Mouse (Mus musculus) midbrain, embryonic 11.5 days (tissue): ENCODE measurements around the gene Dnajb2. TPM values are rescaled to one million over a fixed set of nuclear protein-coding genes. Genes with fewer than 3 reads are reported as not detected.
A peak's percentile ranks its signal among the peaks of the same experiment; 100 is the strongest.
"Not testable (repeated sequence)": the region's sequence is repeated elsewhere in the genome, so short reads cannot be mapped to it uniquely, and the experiment has no call there.

Experiments used
- ATAC-seq: fragments of 200-750 bp; cut with Nextera tagmentation; 2 replicates; pipeline ENCODE4 v1.8.0; 2017; ENCODE audit warnings: moderate TSS enrichment, moderate library complexity; ENCODE audit not compliant: low FRiP score
- DNase-seq: peaks from one replicate; pipeline ENCODE4 v3.0.0; 2015; ENCODE audit warnings: low spot score; ENCODE audit errors: missing footprints
- H3K27ac ChIP-seq: fragments of 300-500 bp; sonication (generic); 2 replicates; pipeline ENCODE4 v1.5.1; 2014; ENCODE audit warnings: low read depth, low read length
- H3K27me3 ChIP-seq: fragments of 300-500 bp; sonication (generic); 2 replicates; pipeline ENCODE4 v1.6.1; 2014; ENCODE audit warnings: mild to moderate bottlenecking, low read length, moderate library complexity, mixed read lengths; ENCODE audit not compliant: control insufficient read depth, insufficient read depth
- H3K36me3 ChIP-seq: fragments of 300-500 bp; sonication (generic); 2 replicates; pipeline ENCODE4 v1.6.1; 2014; ENCODE audit warnings: mild to moderate bottlenecking, low read length, moderate library complexity, mixed read lengths; ENCODE audit not compliant: control insufficient read depth, insufficient read depth
- H3K4me1 ChIP-seq: fragments of 300-500 bp; sonication (generic); 2 replicates; pipeline ENCODE4 v1.6.1; 2014; ENCODE audit warnings: low read length; ENCODE audit not compliant: control insufficient read depth, insufficient read depth
- H3K4me2 ChIP-seq: fragments of 300-500 bp; sonication (generic); 2 replicates; pipeline ENCODE4 v1.6.1; 2014; ENCODE audit warnings: mild to moderate bottlenecking, moderate library complexity
- H3K4me3 ChIP-seq: fragments of 300-500 bp; sonication (generic); 2 replicates; pipeline ENCODE4 v1.5.1; 2014; ENCODE audit warnings: low read depth, low read length
- H3K9ac ChIP-seq: fragments of 300-500 bp; sonication (generic); 2 replicates; pipeline ENCODE4 v1.6.1; 2014; ENCODE audit warnings: low read length
- H3K9me3 ChIP-seq: fragments of 300-500 bp; sonication (generic); 2 replicates; pipeline ENCODE4 v1.6.1; 2016; ENCODE audit warnings: low read length; ENCODE audit not compliant: control insufficient read depth
- WGBS: fragments of 180-500 bp; shearing (Covaris S2); extraction: QIAGEN DNeasy Blood & Tissue Kit; methylation state at CpG from one replicate; pipeline ENCODE4 v1.1.7; 2014; 5-methylcytosine and 5-hydroxymethylcytosine counted together
- polyA plus RNA-seq: library from polyadenylated mRNA; unstranded; fragments of >200 nt; fragmentation: Nextera tagmentation; extraction: Ambion mirVana; gene quantifications from 2 replicates; pipeline ENCODE4 v1.2.1, GENCODE M21; 2014

The Dnajb2 gene
- polyA plus RNA-seq, 1 experiment from 2014 or later, result 15.9 TPM

DNA sequence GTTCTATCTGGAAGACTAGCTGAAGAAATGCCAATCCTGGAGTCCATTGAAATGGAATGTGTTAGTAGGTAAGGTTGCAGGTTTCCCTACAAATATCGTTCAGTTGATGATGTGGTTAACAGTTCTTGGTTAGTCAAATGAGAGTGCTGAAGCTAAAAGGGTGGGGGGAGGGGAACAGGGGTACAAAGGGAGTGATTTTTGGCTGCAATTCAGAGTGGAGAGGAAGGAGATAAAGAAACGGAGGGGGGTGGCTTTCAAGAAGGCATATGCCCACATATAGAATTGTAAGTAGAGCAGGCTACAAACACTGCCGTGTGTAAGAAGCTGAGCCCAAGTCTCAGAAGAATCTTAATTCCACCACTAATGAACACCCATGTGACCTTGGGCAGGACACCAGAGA, 10.7 kb upstream of the Dnajb2 start:
- Histone ChIP-seq H3K36me3 (no peaks in the 10 kb centered on the region), H3K9me3 (no peaks in the 10 kb centered on the region), H3K9ac (no peak overlapping the region), H3K4me2 (no peak overlapping the region), H3K27ac (no peak overlapping the region), H3K4me1 (no peaks in the 10 kb centered on the region), H3K27me3 (peaks cover 11% of the 10 kb centered on the region), H3K4me3 (no peak overlapping the region)
- DNase-seq, result no peak
- WGBS, result 62% methylated on average over 3 of the region's 3 CpGs
- no peak for ATAC-seq

DNA sequence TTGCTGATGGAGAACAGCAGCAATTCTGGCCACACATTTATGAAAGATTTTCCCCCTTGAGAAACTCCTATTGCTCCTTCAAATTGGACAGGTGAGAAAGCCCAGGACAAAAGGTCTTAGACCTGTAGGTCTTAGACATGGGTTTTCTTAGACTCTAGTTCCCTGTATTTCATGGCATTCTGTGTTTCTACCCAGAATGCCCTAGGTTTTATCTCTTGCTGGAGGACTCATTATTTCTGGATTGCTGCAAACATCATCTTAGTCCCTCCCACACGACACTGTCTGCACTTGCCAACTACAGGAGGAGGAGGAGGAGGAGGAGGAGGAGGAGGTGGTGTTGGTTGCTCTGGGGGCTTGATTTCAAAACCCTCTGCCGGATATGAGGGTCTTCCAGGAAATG, 10.1 kb upstream of the Dnajb2 start:
- DNase-seq (no peak), ATAC-seq (no peak)
- Histone ChIP-seq H3K9me3 (no peaks in the 10 kb centered on the region), H3K36me3 (no peaks in the 10 kb centered on the region), H3K27me3 (peaks cover 4% of the 10 kb centered on the region), H3K27ac (no peak overlapping the region), H3K4me3 (no peak overlapping the region), H3K4me1 (no peaks in the 10 kb centered on the region), H3K9ac (no peak overlapping the region), H3K4me2 (no peak overlapping the region)
- 78% methylated on average over 2 of the region's 2 CpGs for WGBS

DNA sequence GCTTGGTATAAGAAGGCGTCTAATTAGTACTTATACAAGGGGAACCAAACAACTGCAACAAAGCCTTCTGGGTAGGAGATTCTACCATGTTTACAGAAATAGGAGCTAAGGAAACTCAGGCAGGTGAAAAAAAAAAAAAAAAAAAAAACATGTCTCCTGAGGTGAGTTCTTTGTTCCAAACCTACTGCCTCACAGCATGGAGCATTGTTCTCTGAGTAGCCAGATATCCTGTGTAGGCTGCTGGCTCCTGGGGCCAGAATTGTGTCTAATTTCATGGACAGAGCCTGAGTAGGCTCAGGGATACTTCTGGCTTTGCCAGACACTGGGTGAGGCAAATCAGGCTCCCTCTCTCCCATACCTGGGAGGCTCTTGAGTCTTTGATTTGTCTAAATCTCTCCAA, 8.6 kb upstream of the Dnajb2 start:
- 93% methylated on average over 1 of the region's 1 CpGs for WGBS
- H3K36me3 ChIP-seq, result no peaks in the 10 kb centered on the region
- H3K4me1 ChIP-seq, result no peaks in the 10 kb centered on the region
- no peaks in the 10 kb centered on the region for H3K9me3 ChIP-seq
- H3K27me3 ChIP-seq, result no peaks in the 10 kb centered on the region
- DNase-seq (no peak), ATAC-seq (no peak)
- no peak overlapping the region for H3K27ac ChIP-seq
- H3K9ac ChIP-seq, result no peak overlapping the region
- no peak overlapping the region for H3K4me2 ChIP-seq
- no peak overlapping the region for H3K4me3 ChIP-seq

DNA sequence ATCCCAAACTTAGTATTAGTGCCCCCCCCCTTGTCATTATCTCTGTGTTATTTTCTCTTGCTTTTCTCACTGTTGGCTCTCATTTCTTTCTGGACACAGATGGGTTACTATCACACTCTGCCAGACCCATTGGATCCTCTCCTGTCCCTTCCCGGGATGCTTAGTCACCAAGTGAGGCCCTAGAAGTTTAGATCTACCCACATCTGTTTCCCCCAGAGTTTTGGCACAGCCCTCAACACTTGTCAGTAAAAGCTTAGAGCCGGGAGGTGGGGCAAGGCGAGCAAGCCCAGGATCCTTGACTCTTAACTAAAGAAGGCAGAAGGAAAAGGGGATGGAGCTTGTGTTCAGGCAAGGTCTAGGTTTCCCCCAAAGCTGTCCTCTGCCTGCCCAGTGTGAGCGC, 7.0 kb upstream of the Dnajb2 start:
- Histone ChIP-seq H3K36me3 (no peaks in the 10 kb centered on the region), H3K9me3 (no peaks in the 10 kb centered on the region), H3K4me2 (no peak overlapping the region), H3K9ac (no peak overlapping the region), H3K27me3 (no peaks in the 10 kb centered on the region), H3K4me1 (no peaks in the 10 kb centered on the region), H3K4me3 (no peak overlapping the region), H3K27ac (no peak overlapping the region)
- 80% methylated on average over 4 of the region's 4 CpGs for WGBS
- no peak for ATAC-seq
- DNase-seq, result no peak

DNA sequence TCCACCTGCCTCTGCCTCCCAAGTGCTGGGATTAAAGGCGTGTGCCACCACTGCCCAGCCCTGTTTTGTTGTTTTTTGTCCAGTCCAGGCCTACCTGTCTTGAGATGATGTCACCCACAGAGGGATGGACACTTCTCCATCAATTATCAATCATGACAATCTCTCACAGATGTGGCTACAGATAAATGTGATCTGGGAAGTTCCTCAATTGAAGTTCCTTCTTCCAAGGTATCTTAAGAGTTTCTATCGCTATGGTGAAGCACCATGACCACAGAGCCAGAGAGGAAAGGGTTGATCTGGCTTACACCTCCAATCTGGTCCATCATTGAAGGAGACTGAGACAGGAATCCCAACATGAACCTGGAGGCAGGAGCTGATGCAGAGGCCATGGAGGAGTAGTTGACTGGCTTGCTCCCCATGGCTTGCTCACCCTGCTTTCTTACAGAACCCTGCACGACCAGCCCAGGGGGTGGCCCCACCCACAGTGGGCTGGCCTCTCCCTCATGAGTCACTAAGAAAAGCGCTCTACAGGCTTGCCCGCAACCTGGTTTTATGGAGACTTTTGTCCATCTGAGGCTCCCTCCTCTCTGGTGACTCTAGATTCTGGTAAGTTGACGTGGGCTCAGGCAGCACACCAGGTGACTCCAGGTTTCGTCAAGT, 5.7 kb upstream of the Dnajb2 start:
- Histone ChIP-seq H3K9me3 (no peaks in the 10 kb centered on the region), H3K36me3 (no peaks in the 10 kb centered on the region), H3K27me3 (no peaks in the 10 kb centered on the region; the same call in 1 of the 2 replicates), H3K9ac (no peak overlapping the region), H3K27ac (no peak overlapping the region), H3K4me3 (no peak overlapping the region), H3K4me1 (no peaks in the 10 kb centered on the region), H3K4me2 (no peak overlapping the region)
- WGBS, result 77% methylated on average over 7 of the region's 7 CpGs
- ATAC-seq, result no peak
- DNase-seq, result no peak

DNA sequence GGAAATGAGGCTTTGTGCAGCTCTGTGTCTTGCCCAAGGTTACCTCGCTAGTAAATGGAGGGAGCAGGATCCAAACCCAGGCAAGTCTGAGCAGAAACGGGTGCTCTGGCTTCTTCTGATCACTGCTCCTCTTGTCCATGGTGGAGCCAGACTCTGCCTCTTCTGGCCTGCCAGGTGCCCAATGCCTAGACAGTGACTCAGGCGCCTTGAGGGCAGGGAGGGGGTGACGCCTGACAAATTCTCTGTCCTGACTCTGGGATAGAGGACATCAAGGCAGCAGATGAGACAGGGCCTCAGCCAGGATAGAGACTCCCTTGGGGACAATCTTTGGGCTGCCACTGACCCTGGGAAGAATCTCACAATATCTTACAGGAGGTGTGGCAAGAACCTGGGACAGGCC, 5.0 kb upstream of the Dnajb2 start:
- H3K4me3 ChIP-seq, result no peak overlapping the region
- H3K4me2 ChIP-seq, result no peak overlapping the region
- H3K9ac ChIP-seq, result no peak overlapping the region
- DNase-seq (no peak), ATAC-seq (no peak)
- no peak overlapping the region for H3K27ac ChIP-seq
- peaks cover 2% of the 10 kb centered on the region; the same call in 1 of the 2 replicates for H3K4me1 ChIP-seq
- no peaks in the 10 kb centered on the region; the same call in 1 of the 2 replicates for H3K27me3 ChIP-seq
- H3K9me3 ChIP-seq, result no peaks in the 10 kb centered on the region
- 80% methylated on average over 4 of the region's 4 CpGs for WGBS
- no peaks in the 10 kb centered on the region for H3K36me3 ChIP-seq

DNA sequence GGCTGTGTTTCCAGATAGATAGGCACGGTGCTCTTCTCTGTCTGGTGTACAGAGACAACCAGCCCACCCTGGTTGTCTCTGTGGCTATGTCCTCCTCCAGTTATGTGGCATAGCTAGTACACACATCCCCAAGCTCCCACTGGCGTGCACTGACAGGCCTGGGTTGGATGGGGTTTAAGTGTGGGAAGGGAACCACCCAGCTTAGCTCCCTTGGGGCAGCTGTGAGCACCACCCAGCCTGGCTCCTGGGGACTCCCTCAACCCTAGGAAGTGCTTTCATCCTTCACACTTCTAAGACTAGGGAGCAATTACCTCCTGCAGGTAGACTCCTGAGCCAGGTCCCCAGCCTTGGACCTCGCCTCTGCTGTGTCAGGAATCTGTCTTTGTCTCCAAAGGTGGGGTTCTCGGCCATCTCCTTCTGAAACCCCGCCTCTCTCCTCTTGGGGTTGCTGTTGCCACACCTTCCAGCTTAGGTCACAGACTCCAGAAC, 4.5 kb upstream of the Dnajb2 start, which contains the start of gene A630095N17Rik:
A630095N17Rik (minus strand) TSS at position 439 of the 489 bp plus-strand sequence.
- Histone ChIP-seq H3K4me3 (no peak within 1 kb of the TSS), H3K36me3 (no peaks in the 10 kb centered on the region)
- 69% methylated on average over 5 of the region's 5 CpGs for WGBS

DNA sequence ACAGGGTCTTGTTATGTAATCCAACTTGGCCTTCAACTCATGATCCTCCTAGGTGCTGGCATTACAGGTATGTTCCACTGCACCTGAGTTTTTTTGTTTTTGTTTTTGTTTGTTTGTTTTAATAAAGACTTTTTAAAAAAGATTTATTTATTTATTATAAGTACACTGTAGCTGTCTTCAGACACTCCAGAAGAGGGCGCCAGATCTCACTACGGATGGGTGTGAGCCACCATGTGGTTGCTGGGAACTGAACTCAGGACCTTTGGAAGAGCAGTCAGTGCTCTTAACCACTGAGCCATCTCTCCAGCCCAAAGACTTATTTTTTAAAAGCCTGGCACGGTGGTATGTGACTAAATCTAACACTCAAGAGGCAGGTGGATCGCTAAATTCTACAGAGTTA, 3.7 kb upstream of the Dnajb2 start:
- not testable (repeated sequence) for H3K27ac ChIP-seq, H3K36me3 ChIP-seq, DNase-seq, ATAC-seq, H3K4me3 ChIP-seq, H3K4me1 ChIP-seq, H3K9ac ChIP-seq, H3K4me2 ChIP-seq, H3K9me3 ChIP-seq, H3K27me3 ChIP-seq
- WGBS, result 64% methylated on average over 4 of the region's 4 CpGs

More for the DNA sequence above, 4.5 kb upstream of the Dnajb2 start, which contains the start of gene A630095N17Rik:
- Histone ChIP-seq H3K9ac (no peak within 1 kb of the TSS), H3K27ac (no peak within 1 kb of the TSS), H3K9me3 (no peaks in the 10 kb centered on the region), H3K4me2 (no peak within 1 kb of the TSS), H3K27me3 (no peaks in the 10 kb centered on the region; the same call in 1 of the 2 replicates), H3K4me1 (peaks cover 3% of the 10 kb centered on the region)
- DNase-seq (no peak), ATAC-seq (no peak)

DNA sequence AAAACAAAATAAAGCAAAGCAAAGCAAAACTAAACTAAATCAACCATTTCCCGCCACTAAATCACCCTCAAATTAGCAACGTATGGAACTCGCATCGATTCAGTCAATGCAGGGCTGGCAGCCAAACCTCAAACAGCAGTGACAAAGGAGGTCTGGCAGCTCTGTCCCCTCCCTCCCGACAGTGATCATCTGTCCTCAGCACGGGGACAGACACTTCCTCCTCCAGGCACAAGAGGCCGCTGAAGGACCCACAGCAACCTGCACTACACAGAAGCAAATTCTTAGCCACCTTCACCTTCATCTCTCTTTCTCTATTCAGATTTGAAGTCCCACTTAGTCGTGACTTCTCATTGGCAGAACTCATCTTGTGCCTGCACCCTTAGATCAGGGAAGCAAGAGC, 1.6 kb upstream of the Dnajb2 start:
- H3K4me3 ChIP-seq, result no peak overlapping the region
- no peak overlapping the region for H3K9ac ChIP-seq
- peak; percentile 54 for ATAC-seq
- H3K4me2 ChIP-seq, result no peak overlapping the region
- 4% methylated on average over 8 of the region's 8 CpGs for WGBS
- H3K27ac ChIP-seq, result no peak overlapping the region
- peak; percentile 90 for DNase-seq
- no peaks in the 10 kb centered on the region for H3K9me3 ChIP-seq
- no peaks in the 10 kb centered on the region for H3K36me3 ChIP-seq
- peaks cover 9% of the 10 kb centered on the region for H3K4me1 ChIP-seq
- H3K27me3 ChIP-seq, result no peaks in the 10 kb centered on the region; the same call in 1 of the 2 replicates
